In the genomic region with DNA sequence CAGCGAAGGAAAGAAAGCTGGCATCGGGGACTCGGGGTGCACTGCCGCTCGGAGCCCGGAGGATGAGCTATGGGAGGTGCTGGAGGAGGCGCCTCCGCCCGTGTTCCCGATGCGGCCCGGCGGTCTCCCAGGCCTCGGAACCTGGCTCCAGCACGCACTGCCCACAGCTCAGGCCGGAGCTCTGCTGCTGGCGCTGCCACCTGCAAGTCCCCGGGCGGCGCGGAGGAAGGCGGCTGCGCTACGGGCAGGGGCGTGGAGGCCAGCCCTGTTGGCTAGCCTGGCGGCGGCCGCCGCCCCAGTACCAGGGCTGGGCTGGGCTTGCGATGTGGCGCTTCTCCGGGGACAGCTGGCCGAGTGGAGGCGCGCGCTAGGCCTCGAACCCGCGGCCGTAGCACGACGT, we compare ENCODE assay signal across 11 mouse cellular contexts. TPM values are rescaled to one million over a fixed set of nuclear protein-coding genes. Genes with fewer than 3 reads are reported as not detected.
DNase-seq lines count a peak whose midpoint lies in the region; ATAC-seq lines count a peak whose summit lies in the region.
"Had no signal": no experiment of that assay in that cellular context is flagged by ENCODE, and none has a peak within 500 bp of the region (broad histone marks: within the 10 kb centered on the region; RNA-seq: fewer than 3 reads in every experiment).

No protein-coding gene starts in this region.

- no peak for ATAC-seq in forebrain, embryonic 16.5 days

- peak; percentile 13 for DNase-seq in heart, postnatal 4 days
- DNase-seq in heart, adult 9 months (ENCODE audit: low spot score in 2 of 2) = no peak
- DNase-seq in R1 (ENCODE audit: low read depth, low spot score) = peak; percentile 50
- DNase-seq in midbrain, embryonic 10.5 days (ENCODE audit: low spot score) = peak; percentile 37
- DNase-seq in embryo, embryonic 9.5 days (ENCODE audit: extremely low spot score) = no peak
- no peak for DNase-seq in cerebellum, postnatal 36 days
- no peak for DNase-seq in gastrocnemius, postnatal 4 days (ENCODE audit: low spot score in 2 of 2)
- DNase-seq: liver, embryonic 13.5 days had no signal

- H3K27me3 ChIP-seq in forebrain, embryonic 16.5 days (replicated peaks; ENCODE audit: control insufficient read depth, insufficient read depth, low read length) = no peaks in the 10 kb centered on the region
- H3K27me3 ChIP-seq in midbrain, embryonic 10.5 days (ENCODE audit: low read depth, poor library complexity, severe bottlenecking) = peaks cover 43% of the 10 kb centered on the region
- H3K27me3 ChIP-seq: liver, embryonic 13.5 days had no signal

- H3K4me2 ChIP-seq in forebrain, embryonic 16.5 days (ENCODE audit: low read length) = peak overlapping the region; percentile 21
- H3K4me2 ChIP-seq: liver, embryonic 13.5 days had no signal

- H3K9me3 ChIP-seq in forebrain, embryonic 16.5 days (ENCODE audit: control insufficient read depth, low read length) = no peaks in the 10 kb centered on the region
- H3K9me3 ChIP-seq in midbrain, embryonic 10.5 days (replicated peaks) = 0 out of 2 replicates have a peak, but pooled peaks cover 1% of the 10 kb centered on the region
- H3K9me3 ChIP-seq: liver, embryonic 13.5 days had no signal

- H3K4me1 ChIP-seq in forebrain, embryonic 16.5 days (replicated peaks; ENCODE audit: control insufficient read depth, insufficient read depth, low read length) = peaks cover 37% of the 10 kb centered on the region
- H3K4me1 ChIP-seq in midbrain, embryonic 10.5 days = peaks cover 43% of the 10 kb centered on the region

- 32% methylated on average over 36 of the region's 42 CpGs for WGBS in forebrain, embryonic 16.5 days
- WGBS in midbrain, embryonic 10.5 days = 12% methylated on average over 42 of the region's 42 CpGs

- peak overlapping the region; percentile 27; the same call in 1 of the 2 replicates for H3K9ac ChIP-seq in forebrain, embryonic 16.5 days (replicated peaks; ENCODE audit: low read depth, low read length)
- H3K9ac ChIP-seq: liver, embryonic 13.5 days had no signal

- peaks cover 4% of the 10 kb centered on the region; the same call in 1 of the 2 replicates for H3K36me3 ChIP-seq in forebrain, embryonic 16.5 days (ENCODE audit: control insufficient read depth, insufficient read depth)
- H3K36me3 ChIP-seq in midbrain, embryonic 10.5 days = peaks cover 37% of the 10 kb centered on the region

- H3K27ac ChIP-seq in forebrain, embryonic 16.5 days (ENCODE audit: low read length) = no peak overlapping the region
- no peak overlapping the region for H3K27ac ChIP-seq in midbrain, embryonic 10.5 days (replicated peaks)
- H3K27ac ChIP-seq: liver, embryonic 13.5 days had no signal

- 0 out of 2 replicates have a peak overlapping the region, but pooled peaks have one; percentile 3 for H3K4me3 ChIP-seq in forebrain, embryonic 16.5 days (replicated peaks; ENCODE audit: low read length)
- H3K4me3 ChIP-seq in midbrain, embryonic 10.5 days = peak overlapping the region; percentile 40
- H3K4me3 ChIP-seq: liver, embryonic 13.5 days had no signal

RNA-seq across cellular contexts. Expression of gene Irgq, which starts 3.3 kb away (rescaled TPM):
- total RNA-seq in heart, postnatal 4 days (2021) = 10 to 100 TPM; 16.7 to 17.2 TPM
- 26.4 and 26.5 TPM in 2 replicates for polyA plus RNA-seq in forebrain, embryonic 16.5 days (2015; fragmentation: Nextera tagmentation; extraction: Ambion mirVana)
- polyA plus RNA-seq in midbrain, embryonic 10.5 days (2016; fragmentation: Nextera tagmentation; extraction: Ambion mirVana) = 8.4 and 12.5 TPM in 2 replicates
- 10 to 100 TPM; 20.5 to 22.0 TPM for total RNA-seq in gastrocnemius, postnatal 4 days (2021)

RNA-seq across cellular contexts. Expression of gene Pinlyp, which starts 12.1 kb away (rescaled TPM):
- total RNA-seq in heart, postnatal 4 days (2021) = not detected
- not detected in 2 replicates for polyA plus RNA-seq in forebrain, embryonic 16.5 days (2015; fragmentation: Nextera tagmentation; extraction: Ambion mirVana)
- 0.14 TPM in 1 of 2 replicates, not detected in the other for polyA plus RNA-seq in midbrain, embryonic 10.5 days (2016; fragmentation: Nextera tagmentation; extraction: Ambion mirVana)
- not detected for total RNA-seq in gastrocnemius, postnatal 4 days (2021)
- total RNA-seq: common myeloid progenitor, adult 5-6 weeks had no signal
- polyA plus RNA-seq: heart, postnatal 0 days; liver, embryonic 13.5 days had no signal

RNA-seq across cellular contexts. Expression of gene Xrcc1, which starts 12.3 kb away (rescaled TPM):
- total RNA-seq in heart, postnatal 4 days (2021) = 10 to 100 TPM; 42.0 to 43.9 TPM
- 79.8 and 80.2 TPM in 2 replicates for polyA plus RNA-seq in forebrain, embryonic 16.5 days (2015; fragmentation: Nextera tagmentation; extraction: Ambion mirVana)
- polyA plus RNA-seq in midbrain, embryonic 10.5 days (2016; fragmentation: Nextera tagmentation; extraction: Ambion mirVana) = 149 and 160 TPM in 2 replicates
- 10 to 100 TPM; 44.4 to 45.2 TPM for total RNA-seq in gastrocnemius, postnatal 4 days (2021)

RNA-seq across cellular contexts. Expression of gene AC161166.1, which starts 21.6 kb away (rescaled TPM):
- total RNA-seq in heart, postnatal 4 days (2021) = not detected
- 1.2 and 1.9 TPM in 2 replicates for polyA plus RNA-seq in forebrain, embryonic 16.5 days (2015; fragmentation: Nextera tagmentation; extraction: Ambion mirVana)
- polyA plus RNA-seq in midbrain, embryonic 10.5 days (2016; fragmentation: Nextera tagmentation; extraction: Ambion mirVana) = 0.64 and 0.99 TPM in 2 replicates
- total RNA-seq in gastrocnemius, postnatal 4 days (2021) = not detected
- total RNA-seq: common myeloid progenitor, adult 5-6 weeks had no signal
- polyA plus RNA-seq: liver, embryonic 13.5 days had no signal

RNA-seq across cellular contexts. Expression of gene Zfp428, which starts 27.0 kb away (rescaled TPM):
- total RNA-seq in heart, postnatal 4 days (2021) = 10 to 100 TPM; 17.3 to 18.5 TPM
- 267 and 282 TPM in 2 replicates for polyA plus RNA-seq in forebrain, embryonic 16.5 days (2015; fragmentation: Nextera tagmentation; extraction: Ambion mirVana)
- 116 and 127 TPM in 2 replicates for polyA plus RNA-seq in midbrain, embryonic 10.5 days (2016; fragmentation: Nextera tagmentation; extraction: Ambion mirVana)
- 10 to 100 TPM; 12.6 to 15.9 TPM for total RNA-seq in gastrocnemius, postnatal 4 days (2021)

Comparison
In these comparisons a context has a peak if more than half of its experiments do, and no peak if none do; other contexts are left out.
1. DNase-seq: peak in heart, postnatal 4 days (single experiment), R1 (single experiment) and midbrain, embryonic 10.5 days (single experiment); none in heart, adult 9 months (0 of 2), embryo, embryonic 9.5 days (single experiment), cerebellum, postnatal 36 days (0 of 2) and gastrocnemius, postnatal 4 days (0 of 2).